Mouse (Mus musculus) adrenal gland, adult 8-10 months (tissue): ENCODE measurements around the gene Olfr1138. TPM values are rescaled to one million over a fixed set of nuclear protein-coding genes. Genes with fewer than 3 reads are reported as not detected.

Experiments
- DNase-seq: peaks from one replicate; pipeline ENCODE4 v3.0.0; 2022
- total RNA-seq, 4 experiments: library from RNA; stranded (reverse); gene quantifications; 2 replicates each; pipeline ENCODE4 v1.2.4; 2022

Gene Olfr1138
- not detected for total RNA-seq

- DNase-seq = no peak
Observed at GRCm38 (mm10) chr2:87739878-87740277, at the start of gene Olfr1138. Gene Olfr1138, minus strand, starts transcription at chr2:87739978.

GRCm38 (mm10) chr2:87779183-87779582 lies 39.4 kb upstream of the Olfr1138 start, which contains the start of gene Olfr152:
Gene Olfr152, plus strand, starts transcription at chr2:87779483.
- DNase-seq = no peak

GRCm38 (mm10) chr2:87776143-87776542 lies 36.4 kb upstream of the Olfr1138 start:
- no peak for DNase-seq

DNA sequence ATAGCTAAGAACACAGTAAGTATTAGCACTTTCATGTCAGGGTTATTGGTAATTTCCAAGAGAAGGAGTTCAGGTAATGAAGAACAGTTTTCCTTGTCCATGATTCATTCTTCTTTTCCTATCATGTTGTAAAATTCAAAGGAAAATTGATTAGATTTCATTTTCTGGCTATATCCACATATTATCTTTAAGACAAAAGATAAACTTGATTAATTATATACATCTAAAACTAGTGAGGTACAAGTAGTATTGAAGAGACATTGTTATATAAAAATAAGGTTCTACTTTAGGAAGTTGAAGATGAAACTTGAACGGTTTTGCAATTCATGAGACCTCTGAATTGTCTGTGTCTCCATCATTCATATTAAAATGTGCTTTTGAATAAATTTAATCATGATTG lies 14.1 kb upstream of the Olfr1138 start, which contains the start of gene Olfr1141:
Gene Olfr1141 (minus strand): TSS at position 101 of the 400 bp plus-strand sequence.
- DNase-seq = no peak

- DNase-seq = no peak
Observed at GRCm38 (mm10) chr2:87743452-87743851, 3.7 kb upstream of the Olfr1138 start, which contains the start of gene Olfr1140. Gene Olfr1140, plus strand, starts transcription at chr2:87743752.

- DNase-seq = no peak
Observed at GRCm38 (mm10) chr2:87713079-87713478, 26.7 kb downstream of the Olfr1138 start, which contains the start of gene Olfr1137. Gene Olfr1137, minus strand, starts transcription at chr2:87713179.

GRCm38 (mm10) chr2:87693847-87694246 lies 45.9 kb downstream of the Olfr1138 start, which contains the start of gene Olfr1136:
Gene Olfr1136, minus strand, starts transcription at chr2:87693947.
- DNase-seq = no peak

Other genes starting within 250 kb of the Olfr1138 start
- gene Pramel7, start 242.9 kb downstream of the Olfr1138 start, total RNA-seq = not detected
- not detected for gene Pramel6, start 233.4 kb downstream of the Olfr1138 start, total RNA-seq
- not detected for gene Olfr153, start 208.2 kb downstream of the Olfr1138 start, total RNA-seq
- gene Olfr1128, start 194.4 kb downstream of the Olfr1138 start, total RNA-seq = not detected
- gene Olfr1129, start 166.1 kb downstream of the Olfr1138 start, total RNA-seq = not detected
- not detected for gene Olfr1130, start 133.8 kb downstream of the Olfr1138 start, total RNA-seq
- gene Olfr1131, start 112.9 kb downstream of the Olfr1138 start, total RNA-seq = not detected
- not detected for gene Olfr1132, start 102.4 kb downstream of the Olfr1138 start, total RNA-seq
- not detected for gene Olfr1133, start 92.6 kb downstream of the Olfr1138 start, total RNA-seq
- not detected for gene Olfr1134, start 81.5 kb downstream of the Olfr1138 start, total RNA-seq
- gene Olfr1135, start 66.3 kb downstream of the Olfr1138 start, total RNA-seq = not detected
- not detected for gene Olfr1136, start 46.0 kb downstream of the Olfr1138 start, total RNA-seq
- gene Olfr1137, start 26.8 kb downstream of the Olfr1138 start, total RNA-seq = not detected
- gene Olfr1140, start 3.8 kb upstream of the Olfr1138 start, total RNA-seq = not detected
- not detected for gene Olfr1141, start 14.0 kb upstream of the Olfr1138 start, total RNA-seq
- not detected for gene Olfr152, start 39.5 kb upstream of the Olfr1138 start, total RNA-seq
- gene Olfr1143, start 60.6 kb upstream of the Olfr1138 start, total RNA-seq = not detected
- gene Olfr1145, start 69.8 kb upstream of the Olfr1138 start, total RNA-seq = not detected
- gene Olfr1148, start 90.6 kb upstream of the Olfr1138 start, total RNA-seq = not detected
- not detected for gene Olfr1150-ps1, start 104.0 kb upstream of the Olfr1138 start, total RNA-seq
- not detected for gene Olfr1151, start 115.9 kb upstream of the Olfr1138 start, total RNA-seq
- gene Olfr1152, start 126.5 kb upstream of the Olfr1138 start, total RNA-seq = not detected
- gene Olfr1153, start 155.0 kb upstream of the Olfr1138 start, total RNA-seq = not detected
- not detected for gene Olfr1154, start 165.2 kb upstream of the Olfr1138 start, total RNA-seq
- not detected for gene Olfr1155, start 205.2 kb upstream of the Olfr1138 start, total RNA-seq
- not detected for gene Olfr1156, start 213.1 kb upstream of the Olfr1138 start, total RNA-seq
- gene Olfr1157, start 228.3 kb upstream of the Olfr1138 start, total RNA-seq = not detected
- gene Olfr74, start 234.7 kb upstream of the Olfr1138 start, total RNA-seq = not detected